Mouse (Mus musculus): ENCODE measurements around the gene Kcnd1.

GRCm38 (mm10) chrX:7776329-7777082 lies 45.6 kb upstream of the Kcnd1 start:
- TF ChIP-seq CTCF (IDR thresholded peaks at IDR 0.05; ENCODE audit: low read depth, low read length) (peak; percentile 66; the same call in 1 of the 2 replicates), GATA1 (IDR thresholded peaks at IDR 0.05; ENCODE audit: borderline replicate concordance, low read length) (no peak), TAL1 (conservative IDR thresholded peaks at IDR 0.05; ENCODE audit: low read depth, low read length) (no peak), POLR2AphosphoS5 (IDR thresholded peaks at IDR 0.05; ENCODE audit: insufficient replicate concordance, low read depth, low read length) (no peak), GATA2 (IDR thresholded peaks at IDR 0.05; ENCODE audit: borderline replicate concordance, low read depth, low read length) (no peak)

Data from G1E (cell line).